Mouse (Mus musculus) CD4-positive, CD25-positive, alpha-beta regulatory T cell, adult 9 weeks (primary cell): ENCODE data around the gene Tert. TPM values are rescaled to one million over a fixed set of nuclear protein-coding genes. Genes with fewer than 3 reads are reported as not detected.

Experiments
- polyA plus RNA-seq: library from polyadenylated mRNA; unstranded; fragments of 100-300 nt; shearing (Covaris generic); gene quantifications from one replicate; pipeline ENCODE4 v1.2.1, GENCODE M21; 2017

The Tert gene
- polyA plus RNA-seq = 8.1 TPM

DNA sequence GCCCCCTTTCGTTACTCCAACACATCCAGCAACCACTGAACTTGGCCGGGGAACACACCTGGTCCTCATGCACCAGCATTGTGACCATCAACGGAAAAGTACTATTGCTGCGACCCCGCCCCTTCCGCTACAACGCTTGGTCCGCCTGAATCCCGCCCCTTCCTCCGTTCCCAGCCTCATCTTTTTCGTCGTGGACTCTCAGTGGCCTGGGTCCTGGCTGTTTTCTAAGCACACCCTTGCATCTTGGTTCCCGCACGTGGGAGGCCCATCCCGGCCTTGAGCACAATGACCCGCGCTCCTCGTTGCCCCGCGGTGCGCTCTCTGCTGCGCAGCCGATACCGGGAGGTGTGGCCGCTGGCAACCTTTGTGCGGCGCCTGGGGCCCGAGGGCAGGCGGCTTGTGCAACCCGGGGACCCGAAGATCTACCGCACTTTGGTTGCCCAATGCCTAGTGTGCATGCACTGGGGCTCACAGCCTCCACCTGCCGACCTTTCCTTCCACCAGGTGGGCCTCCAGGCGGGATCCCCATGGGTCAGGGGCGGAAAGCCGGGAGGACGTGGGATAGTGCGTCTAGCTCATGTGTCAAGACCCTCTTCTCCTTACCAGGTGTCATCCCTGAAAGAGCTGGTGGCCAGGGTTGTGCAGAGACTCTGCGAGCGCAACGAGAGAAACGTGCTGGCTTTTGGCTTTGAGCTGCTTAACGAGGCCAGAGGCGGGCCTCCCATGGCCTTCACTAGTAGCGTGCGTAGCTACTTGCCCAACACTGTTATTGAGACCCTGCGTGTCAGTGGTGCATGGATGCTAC, at the start of gene Tert:
Tert (plus strand) TSS at position 167 of the 805 bp plus-strand sequence.

DNA sequence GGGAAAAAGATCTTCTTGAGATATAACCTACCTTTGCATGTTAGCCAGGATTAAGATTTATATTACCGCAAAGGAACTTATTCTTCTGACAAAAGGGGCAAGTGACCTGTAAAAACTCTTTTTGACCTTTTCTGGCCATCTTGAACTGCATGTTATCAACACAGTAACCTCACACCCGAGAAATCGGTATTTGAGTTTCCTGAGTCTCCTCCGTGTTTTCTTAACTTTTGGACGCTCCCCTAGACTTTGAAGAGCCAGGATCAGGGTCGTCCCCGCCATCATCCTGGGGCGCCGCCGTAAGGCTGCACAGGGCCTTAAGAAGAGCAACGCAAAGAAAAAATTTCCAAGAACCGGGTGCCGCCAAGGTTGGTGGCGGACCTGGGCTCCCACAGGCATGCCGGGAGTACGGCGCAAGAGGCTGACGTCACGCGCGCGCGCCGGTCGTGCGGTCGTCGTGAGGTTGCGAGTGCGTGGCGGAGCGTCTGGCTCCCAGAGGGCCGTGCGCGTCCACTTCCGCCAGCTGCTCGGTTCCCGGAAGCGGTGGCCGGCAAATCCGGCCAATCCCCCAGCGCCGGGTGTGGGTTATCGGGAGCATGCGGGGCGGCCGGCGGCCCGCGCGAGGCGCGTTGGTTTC, 23.1 kb upstream of the Tert start, which contains the start of gene Clptm1l:
Clptm1l (plus strand) TSS at position 485 of the 634 bp plus-strand sequence.

DNA sequence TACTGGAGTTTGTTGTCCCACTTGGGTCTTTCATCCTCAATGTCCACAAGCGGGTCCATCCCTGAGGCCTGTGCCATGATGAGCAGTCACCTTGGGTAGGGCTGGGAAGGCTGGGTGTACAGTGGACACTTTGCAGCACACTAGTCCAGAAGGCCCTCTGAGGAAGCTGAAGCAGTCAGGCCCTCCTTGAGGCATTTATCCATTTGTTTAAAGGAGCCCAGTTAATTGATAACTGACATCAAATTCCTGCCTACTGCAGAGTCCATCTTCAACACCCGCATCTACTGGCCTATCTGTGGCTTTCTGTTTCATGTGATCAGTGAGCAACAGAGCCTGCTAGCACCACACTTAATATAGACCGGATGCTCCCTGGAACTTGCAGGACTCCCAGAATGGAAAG, 51.1 kb downstream of the Tert start, which contains the start of gene Slc6a18:
Slc6a18 (minus strand) TSS at position 171 of the 400 bp plus-strand sequence.

Other genes starting within 250 kb of the Tert start
- 23.9 TPM for gene Lpcat1, start 159.7 kb upstream of the Tert start, polyA plus RNA-seq
- gene Slc6a3, start 90.2 kb upstream of the Tert start, polyA plus RNA-seq = not detected
- gene Clptm1l, start 22.9 kb upstream of the Tert start, polyA plus RNA-seq = 14.3 TPM
- gene Slc6a18, start 51.1 kb downstream of the Tert start, polyA plus RNA-seq = not detected
- not detected for gene Slc6a19, start 78.0 kb downstream of the Tert start, polyA plus RNA-seq
- 119 TPM for gene Slc12a7, start 106.2 kb downstream of the Tert start, polyA plus RNA-seq
- gene Nkd2, start 220.7 kb downstream of the Tert start, polyA plus RNA-seq = 0.37 TPM